Mouse (Mus musculus) cerebellum, postnatal 4 days (tissue): ENCODE data around the gene Gemin7.

Experiments used
- DNase-seq, 2 experiments: peaks; one replicate each; pipeline ENCODE4 v3.0.0; 2022; ENCODE audit warnings: low spot score in 2 of 2, mixed read lengths in 1 of 2

Gemin7 gene

GRCm38 (mm10) chr7:19547344-19547969 is 29.9 kb downstream of the Gemin7 start:
- DNase-seq = no peak

DNA sequence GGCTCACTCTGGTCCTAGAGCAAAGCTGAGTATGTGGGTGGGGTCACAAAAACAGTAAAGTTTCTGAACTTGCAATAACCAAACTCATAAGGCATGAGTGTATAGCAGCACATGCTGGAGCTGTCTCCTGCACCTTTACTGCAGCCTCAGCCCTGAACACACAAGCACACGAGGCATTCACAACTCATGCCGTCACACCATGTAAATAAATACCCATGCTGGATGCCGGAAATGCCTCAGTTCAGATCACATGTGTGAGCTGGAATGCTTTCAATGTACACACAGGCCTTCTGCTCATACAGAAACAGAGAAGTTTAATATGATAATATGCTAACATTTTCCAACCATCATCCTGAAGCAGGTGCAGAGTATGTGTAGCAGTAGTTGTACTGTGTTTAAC is 31.4 kb downstream of the Gemin7 start:
- DNase-seq = no peak

DNA sequence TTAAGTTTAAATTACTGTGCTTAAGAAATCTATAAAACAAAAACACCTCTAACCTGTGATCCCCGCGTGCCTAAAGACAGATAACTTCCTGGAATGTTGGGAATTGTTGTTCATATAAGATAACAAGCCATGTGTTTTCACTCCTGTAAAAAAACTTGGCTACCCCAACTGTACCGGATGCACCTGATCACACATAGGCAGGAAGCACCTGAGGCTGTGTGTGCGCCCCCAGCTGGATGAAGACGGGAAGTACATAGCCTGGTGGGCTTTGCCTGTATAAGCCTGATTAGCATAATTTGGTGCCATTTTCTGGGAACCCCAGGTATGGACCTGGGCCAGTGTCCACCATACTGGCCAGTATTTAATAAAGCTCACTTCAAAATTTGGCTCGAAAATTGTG is 33.8 kb downstream of the Gemin7 start:
- no peak for DNase-seq

DNA sequence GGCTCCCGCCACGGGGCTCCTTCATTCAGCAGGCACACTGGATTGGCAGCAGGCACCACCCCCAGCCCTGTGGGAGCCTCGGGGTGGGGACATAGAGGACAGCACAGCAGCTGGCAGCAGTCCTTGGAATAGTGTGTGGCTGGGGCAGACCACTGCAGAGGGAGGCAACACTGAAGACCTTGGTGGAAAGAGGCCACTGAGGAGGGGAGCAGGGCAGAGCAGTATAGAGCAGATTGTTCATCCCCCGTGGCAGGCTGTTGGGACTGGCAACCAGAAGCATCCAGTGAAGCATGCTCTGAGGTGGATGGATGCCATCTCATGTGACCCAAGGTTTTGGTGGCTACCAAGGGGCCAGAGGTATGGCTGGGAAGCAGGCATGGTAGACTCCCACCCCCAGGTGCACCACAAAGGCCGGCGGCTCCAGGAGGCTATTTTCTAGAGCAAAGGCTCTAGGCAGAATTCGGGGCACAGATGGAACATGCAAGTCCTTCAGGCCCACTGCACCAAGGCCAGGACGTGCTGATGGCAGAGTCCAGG is 35.2 kb downstream of the Gemin7 start:
- peak in 1 of 2 experiments; percentile 66 for DNase-seq

DNA sequence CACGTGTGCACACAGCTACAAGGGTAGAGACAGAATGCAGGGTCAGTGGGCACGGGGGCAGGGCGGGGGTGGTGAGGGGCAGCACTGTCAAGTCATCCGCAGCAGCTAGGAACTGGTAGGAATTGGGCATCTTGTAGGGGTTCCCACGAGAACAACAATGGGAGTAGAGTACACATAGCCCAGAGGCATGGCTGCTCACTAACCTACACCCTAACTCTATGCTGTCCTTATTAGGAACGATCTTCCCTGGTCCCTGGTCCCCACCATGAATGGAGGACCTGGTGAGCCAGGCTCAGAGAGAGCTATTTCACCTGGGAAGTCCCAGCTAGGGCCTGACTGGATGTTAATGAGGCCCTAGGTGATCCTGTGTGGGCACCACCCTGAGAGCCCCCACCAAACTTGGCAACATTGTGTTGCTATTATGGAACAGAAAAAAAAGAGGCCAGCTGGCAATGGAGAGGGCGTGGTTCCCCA is 35.7 kb downstream of the Gemin7 start:
- DNase-seq = no peak

GRCm38 (mm10) chr7:19540771-19541566 is 36.4 kb downstream of the Gemin7 start:
- no peak for DNase-seq

DNA sequence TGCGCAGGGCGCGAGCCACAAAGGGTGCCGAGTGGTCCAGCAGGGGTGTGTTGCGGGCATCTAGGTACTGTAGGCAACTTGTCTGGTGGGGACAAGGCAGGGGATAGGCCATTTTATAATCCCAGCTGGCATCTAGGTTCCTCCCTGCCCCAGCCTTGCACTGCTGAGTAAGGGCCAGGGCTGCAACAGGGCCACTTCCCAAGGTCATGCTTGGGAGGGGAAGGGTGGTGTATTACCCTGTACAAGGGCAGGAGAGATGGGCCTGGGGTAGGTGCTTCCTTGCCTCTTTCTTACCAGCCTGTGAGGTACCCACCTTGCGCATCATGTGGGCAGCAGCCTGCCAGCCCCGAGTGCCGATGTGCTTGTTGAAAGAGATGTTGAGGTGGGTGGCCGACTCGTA is 42.7 kb downstream of the Gemin7 start:
- DNase-seq = no peak

GRCm38 (mm10) chr7:19532240-19532639 is 45.2 kb downstream of the Gemin7 start:
- DNase-seq = no peak

DNA sequence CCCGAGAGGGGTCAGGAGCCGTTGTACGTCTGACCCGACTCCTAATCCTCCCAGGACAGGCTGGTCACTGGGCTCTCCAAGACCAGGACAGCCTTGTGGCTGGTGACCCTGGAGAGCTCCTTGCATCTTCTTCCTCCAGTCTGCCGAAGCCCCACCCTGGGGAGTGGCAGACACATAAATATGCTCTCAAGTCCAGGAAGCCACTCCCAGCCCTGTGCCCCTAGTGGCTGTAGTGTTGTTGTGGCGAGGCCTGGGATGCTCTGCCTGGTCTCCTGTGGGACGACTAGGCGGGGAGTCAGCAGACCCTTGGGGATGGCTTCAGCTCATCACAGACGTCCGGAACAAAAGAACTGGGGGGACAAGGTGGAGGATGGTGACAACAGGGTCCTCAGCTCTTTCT is 46.3 kb downstream of the Gemin7 start:
- DNase-seq = no peak

GRCm38 (mm10) chr7:19525105-19525481 is 52.3 kb downstream of the Gemin7 start:
- no peak for DNase-seq

DNA sequence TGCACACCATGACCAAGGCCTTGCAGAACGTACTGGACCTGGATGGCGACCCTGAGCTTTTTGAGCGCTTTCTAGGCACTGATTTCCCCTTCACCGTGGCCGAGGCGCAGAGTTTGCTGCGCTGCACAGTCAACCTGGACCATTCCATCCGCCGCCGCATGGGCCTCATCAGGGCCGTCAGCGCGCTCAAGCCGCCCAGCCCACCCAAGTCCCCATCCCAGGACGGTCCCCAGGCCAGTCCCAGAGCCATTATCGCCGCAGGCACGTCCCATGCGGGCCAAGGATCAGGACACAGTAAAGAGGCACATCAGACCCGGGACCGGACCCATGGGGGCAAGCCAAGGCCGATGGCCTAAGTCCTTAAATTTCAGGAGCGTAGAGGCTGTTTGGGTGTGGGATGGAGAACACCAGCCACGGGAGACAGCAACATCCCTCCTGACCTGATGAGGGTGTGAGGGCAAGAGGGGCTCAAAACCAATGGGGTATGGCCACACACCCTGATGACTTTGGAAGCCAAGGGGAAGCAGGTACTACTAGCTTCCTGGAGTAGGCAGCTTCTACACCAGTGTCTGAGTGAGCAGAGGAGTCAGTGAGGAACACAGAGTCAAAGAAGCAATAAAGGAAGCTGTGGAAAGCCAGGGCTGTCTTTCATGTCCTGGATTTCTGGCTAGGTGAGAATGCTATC is 52.8 kb downstream of the Gemin7 start:
- no peak for DNase-seq

DNA sequence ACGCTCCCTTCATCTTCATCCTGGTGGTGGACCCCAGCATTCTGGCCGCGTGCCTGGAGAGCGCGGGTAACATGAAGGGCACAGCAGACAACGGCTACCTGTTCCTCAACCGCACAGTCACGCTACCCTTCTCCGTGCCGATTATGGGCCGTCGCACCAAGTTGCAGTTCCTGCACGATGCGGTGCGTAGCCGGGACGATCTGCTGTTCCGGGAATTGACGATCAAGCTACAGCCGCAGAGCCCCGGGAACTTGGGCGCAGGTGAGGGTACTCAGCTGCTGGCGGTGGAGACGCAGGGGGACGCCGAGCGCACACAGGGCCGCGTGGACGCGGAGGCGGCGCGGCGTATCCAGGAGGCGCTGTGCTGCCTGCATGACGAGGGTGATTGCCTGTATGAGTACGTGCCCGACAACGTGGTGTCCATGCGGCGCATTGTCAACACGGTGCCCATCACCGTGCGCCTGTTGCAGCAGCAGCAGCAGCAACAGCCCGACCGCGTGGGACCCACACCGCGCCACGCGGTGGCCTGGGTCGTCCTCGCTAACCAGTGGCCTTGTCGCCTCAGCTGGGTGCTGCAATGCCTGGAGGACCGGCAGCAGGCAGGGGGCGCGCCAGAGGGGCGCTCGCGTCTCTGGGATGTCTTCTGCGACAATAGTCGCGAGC is 53.5 kb downstream of the Gemin7 start:
- DNase-seq = peak in 1 of 2 experiments; percentile 67

DNA sequence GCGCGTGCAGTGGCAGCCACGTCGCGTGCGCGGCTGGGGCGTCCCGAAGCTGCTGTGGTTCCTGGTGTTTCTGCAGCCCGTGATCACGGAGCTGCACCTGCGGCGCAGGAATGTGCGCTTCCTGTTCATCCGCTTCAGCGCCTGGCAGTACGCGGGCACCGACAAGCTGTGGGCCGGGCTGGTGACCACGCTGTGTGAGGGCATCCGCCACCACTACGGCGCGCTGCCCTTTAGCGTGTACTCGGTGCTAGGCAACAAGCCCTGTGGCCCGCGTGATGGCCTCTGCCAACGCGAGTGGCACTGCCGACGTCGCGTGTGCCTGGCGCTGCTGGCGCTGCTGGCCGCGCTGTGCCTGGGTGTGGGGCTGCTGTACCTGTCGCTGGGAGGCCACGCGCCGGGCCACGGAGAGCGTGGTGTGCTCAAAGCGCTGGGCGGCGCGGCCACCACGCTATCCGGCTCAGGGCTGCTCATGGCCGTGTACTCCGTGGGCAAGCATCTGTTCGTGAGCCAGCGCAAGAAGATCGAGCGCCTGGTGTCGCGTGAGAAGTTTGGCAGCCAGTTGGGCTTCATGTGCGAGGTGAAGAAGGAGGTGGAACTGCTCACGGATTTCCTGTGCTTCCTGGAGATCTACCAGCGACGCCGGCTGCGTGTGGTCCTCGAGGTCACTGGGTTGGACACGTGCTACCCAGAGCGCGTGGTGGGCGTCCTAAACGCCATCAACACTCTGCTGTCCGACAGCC is 54.2 kb downstream of the Gemin7 start:
- no peak for DNase-seq

GRCm38 (mm10) chr7:19520032-19520431 is 57.4 kb downstream of the Gemin7 start:
- DNase-seq = no peak

GRCm38 (mm10) chr7:19517652-19518365 is 59.6 kb downstream of the Gemin7 start, which contains the start of gene Nkpd1:
Nkpd1 (plus strand) TSS chr7:19517838.
- DNase-seq = peak in 1 of 2 experiments; percentile 17
